Mouse (Mus musculus) kidney, adult 2 months (tissue): ENCODE data around the gene Hsd17b1. TPM values are rescaled to one million over a fixed set of nuclear protein-coding genes. Genes with fewer than 3 reads are reported as not detected.

Experiments used
- DNase-seq: peaks from one replicate; pipeline ENCODE4 v3.0.0; 2021
- H3K27ac ChIP-seq: fragments of 200-500 bp; 2 replicates; pipeline ENCODE4 v1.5.1; 2012; ENCODE audit warnings: low read depth, low read length, control low read depth, inconsistent platforms; ENCODE audit not compliant: insufficient read depth
- H3K27me3 ChIP-seq: fragments of 200-500 bp; replicated peaks from 2 replicates; pipeline ENCODE4 v1.6.1; 2012; ENCODE audit warnings: mild to moderate bottlenecking, moderate library complexity, low read length, inconsistent platforms; ENCODE audit not compliant: control insufficient read depth, insufficient read depth
- H3K36me3 ChIP-seq: fragments of 200-500 bp; 2 replicates; pipeline ENCODE4 v1.6.1; 2012; ENCODE audit warnings: mild to moderate bottlenecking, moderate library complexity, low read length, inconsistent platforms; ENCODE audit not compliant: control insufficient read depth, insufficient read depth
- H3K4me1 ChIP-seq: fragments of 200-500 bp; 2 replicates; pipeline ENCODE4 v1.6.1; 2011; ENCODE audit warnings: low read length; ENCODE audit not compliant: control insufficient read depth, insufficient read depth
- H3K4me3 ChIP-seq: fragments of 200-500 bp; 2 replicates; pipeline ENCODE4 v1.5.1; 2011; ENCODE audit warnings: mild to moderate bottlenecking, low read depth, low read length, control low read depth; ENCODE audit not compliant: insufficient read depth
- CTCF ChIP-seq: fragments of 200-500 bp; conservative IDR thresholded peaks from 2 replicates; pipeline ENCODE4 v1.5.1; 2011; ENCODE audit warnings: low read depth, mild to moderate bottlenecking, control low read depth, low read length, moderate library complexity, mixed read lengths; ENCODE audit not compliant: insufficient read depth, insufficient read length
- POLR2A ChIP-seq: fragments of 200-500 bp; IDR thresholded peaks from one replicate; pipeline ENCODE4 v1.6.1; 2011; ENCODE audit warnings: low read depth, low read length, control low read depth
- WGBS: fragments of 180-500 bp; shearing (Covaris S2); methylation state at CpG from one replicate; pipeline ENCODE4 v1.1.7; 2018; 5-methylcytosine and 5-hydroxymethylcytosine counted together
- polyA plus RNA-seq: library from polyadenylated mRNA; depleted of rRNA; stranded (reverse); fragments of >200 nt; gene quantifications from 2 replicates; pipeline ENCODE4 v1.2.3, GENCODE M21; 2012; rRNA removed

The Hsd17b1 gene
- polyA plus RNA-seq = 0.44 and 0.83 TPM in 2 replicates

DNA sequence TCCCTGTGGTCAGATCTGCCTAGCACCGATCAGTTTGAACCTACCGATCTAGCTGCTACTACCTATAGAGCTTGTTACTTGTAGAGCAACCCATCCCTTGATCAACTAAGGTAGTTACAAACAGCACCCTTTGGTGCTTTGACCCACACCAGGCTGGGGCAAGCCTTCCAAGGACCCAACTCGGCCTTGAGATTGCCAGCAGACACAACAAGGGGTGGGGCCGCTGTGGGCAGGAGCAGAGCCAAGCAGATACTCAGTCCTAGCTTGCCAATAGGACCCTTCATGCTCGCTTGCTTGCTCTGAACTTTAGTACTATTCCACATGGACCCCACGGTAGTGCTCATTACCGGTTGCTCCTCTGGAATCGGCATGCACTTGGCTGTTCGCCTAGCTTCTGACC, at the start of gene Hsd17b1:
Gene Hsd17b1 (plus strand): TSS at position 291 of the 400 bp plus-strand sequence.
- 75% methylated on average over 9 of the region's 9 CpGs for WGBS
- no peak for TF ChIP-seq POLR2A
- TF ChIP-seq CTCF = no peak
- Histone ChIP-seq H3K27ac (no peak within 1 kb of the TSS), H3K4me3 (no peak within 1 kb of the TSS), H3K27me3 (no peaks in the 10 kb centered on the region), H3K36me3 (no peaks in the 10 kb centered on the region), H3K4me1 (peaks cover 9% of the 10 kb centered on the region; the same call in 1 of the 2 replicates)
- no peak for DNase-seq

GRCm38 (mm10) chr11:101029320-101029719, 48.9 kb upstream of the Hsd17b1 start:
- Histone ChIP-seq H3K4me1 (no peaks in the 10 kb centered on the region), H3K4me3 (no peak overlapping the region), H3K27me3 (no peaks in the 10 kb centered on the region), H3K27ac (no peak overlapping the region), H3K36me3 (peaks cover 6% of the 10 kb centered on the region)
- no peak for DNase-seq
- no peak for TF ChIP-seq CTCF
- TF ChIP-seq POLR2A = no peak
- WGBS = 91% methylated on average over 8 of the region's 8 CpGs

- TF ChIP-seq POLR2A = no peak
- no peak for TF ChIP-seq CTCF
- no peak for DNase-seq
- 76% methylated on average over 10 of the region's 10 CpGs for WGBS
Observed at GRCm38 (mm10) chr11:101030136-101030807, 47.9 kb upstream of the Hsd17b1 start.

GRCm38 (mm10) chr11:101030808-101031156, 47.4 kb upstream of the Hsd17b1 start:
- Histone ChIP-seq H3K4me3 (no peak overlapping the region), H3K27ac (no peak overlapping the region), H3K27me3 (no peaks in the 10 kb centered on the region), H3K4me1 (no peaks in the 10 kb centered on the region), H3K36me3 (peaks cover 6% of the 10 kb centered on the region)
- DNase-seq = no peak
- TF ChIP-seq CTCF (no peak), POLR2A (no peak)
- WGBS = 77% methylated on average over 4 of the region's 4 CpGs

More at GRCm38 (mm10) chr11:101030136-101030807, 47.9 kb upstream of the Hsd17b1 start:
- no peaks in the 10 kb centered on the region for H3K27me3 ChIP-seq
- no peaks in the 10 kb centered on the region for H3K4me1 ChIP-seq
- no peak overlapping the region for H3K4me3 ChIP-seq
- H3K36me3 ChIP-seq = peaks cover 6% of the 10 kb centered on the region
- no peak overlapping the region for H3K27ac ChIP-seq

DNA sequence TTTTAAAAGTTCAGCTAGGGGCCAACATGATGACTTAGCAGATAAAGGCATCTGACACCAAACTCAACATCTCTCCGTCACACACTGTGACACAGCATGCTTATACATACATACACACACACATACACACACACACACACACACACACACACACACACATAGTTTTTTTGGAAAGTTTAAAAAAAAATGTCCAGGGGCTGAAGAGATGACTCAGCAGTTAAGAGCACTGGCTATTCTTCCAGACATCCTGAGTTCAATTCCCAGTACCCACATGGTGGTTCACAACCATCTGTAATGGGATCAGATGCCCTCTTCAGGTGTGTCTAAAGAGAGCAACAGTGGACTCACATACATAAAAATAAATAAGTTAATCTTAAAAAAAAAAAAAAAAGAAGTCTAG, 46.7 kb upstream of the Hsd17b1 start:
- no peaks in the 10 kb centered on the region for H3K27me3 ChIP-seq
- no peak for TF ChIP-seq CTCF
- TF ChIP-seq POLR2A = no peak
- H3K4me3 ChIP-seq = no peak overlapping the region
- no peak for DNase-seq
- no peaks in the 10 kb centered on the region for H3K4me1 ChIP-seq
- no peak overlapping the region for H3K27ac ChIP-seq
- H3K36me3 ChIP-seq = peaks cover 6% of the 10 kb centered on the region
- WGBS = 95% methylated on average over 1 of the region's 1 CpGs

DNA sequence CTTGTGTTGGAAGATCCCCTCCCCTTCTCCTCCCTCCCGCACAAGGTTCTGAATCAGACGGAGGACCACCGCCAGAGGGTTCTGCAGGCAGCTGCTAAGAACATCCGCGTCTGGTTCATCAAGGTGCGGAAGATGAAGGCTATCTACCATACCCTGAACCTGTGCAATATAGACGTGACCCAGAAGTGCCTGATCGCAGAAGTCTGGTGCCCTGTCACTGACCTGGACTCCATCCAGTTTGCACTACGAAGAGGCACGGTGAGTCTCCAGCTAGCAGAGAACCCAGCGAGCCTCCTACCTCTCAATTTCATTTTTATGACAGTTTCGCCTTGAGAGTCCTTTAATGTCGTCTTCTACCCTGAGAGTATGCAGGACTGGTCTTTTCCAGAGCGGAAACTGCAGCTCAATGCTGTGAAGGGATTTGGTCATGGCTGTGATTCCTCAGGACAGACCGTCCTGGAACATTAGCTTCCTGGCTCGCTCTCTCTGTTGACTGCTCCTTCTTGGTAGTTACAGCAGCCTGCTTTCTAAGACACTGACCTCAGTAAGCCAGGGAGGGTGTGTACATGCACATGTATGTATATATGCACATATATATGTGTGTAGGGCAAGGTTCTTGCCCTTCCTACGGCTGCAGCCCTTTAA, 44.2 kb upstream of the Hsd17b1 start:
- 96% methylated on average over 17 of the region's 17 CpGs for WGBS
- no peak overlapping the region for H3K27ac ChIP-seq
- no peaks in the 10 kb centered on the region for H3K27me3 ChIP-seq
- H3K36me3 ChIP-seq = peaks cover 5% of the 10 kb centered on the region
- no peaks in the 10 kb centered on the region for H3K4me1 ChIP-seq
- TF ChIP-seq POLR2A = no peak
- TF ChIP-seq CTCF = no peak
- no peak overlapping the region for H3K4me3 ChIP-seq
- no peak for DNase-seq

DNA sequence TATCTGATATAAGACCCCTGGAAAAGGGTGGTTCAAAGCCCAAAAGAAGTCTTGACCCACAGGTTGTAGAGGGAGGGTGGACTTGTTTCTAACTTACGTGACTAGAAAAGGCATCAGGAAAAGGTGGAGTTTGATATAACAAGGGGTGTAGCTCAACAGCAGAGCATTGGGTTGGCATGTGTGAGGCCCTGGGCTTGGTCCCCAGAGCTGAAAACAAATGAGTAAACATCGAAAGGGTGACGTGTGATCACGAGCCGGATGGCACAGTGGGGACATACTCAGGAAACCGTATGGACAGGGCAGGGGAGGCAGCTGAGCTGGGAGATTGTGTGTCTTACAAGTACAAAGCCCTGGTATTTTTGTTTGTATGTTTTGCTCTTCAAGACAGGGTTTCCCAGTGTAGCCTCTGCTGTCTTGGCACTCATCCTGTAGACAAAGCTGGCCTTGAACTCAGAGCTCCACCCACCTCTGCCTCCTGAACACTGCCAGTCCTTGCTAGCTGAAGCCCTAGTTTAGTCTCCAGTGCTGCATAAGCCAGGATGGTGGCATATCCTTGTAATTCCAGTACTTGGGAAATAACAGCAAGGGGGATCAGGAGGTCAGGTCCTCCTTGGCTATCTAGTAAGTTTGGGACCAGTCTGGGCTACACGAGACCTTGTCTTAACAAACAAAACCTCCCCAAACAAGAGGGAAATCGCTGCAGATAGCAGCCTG, 43.4 kb upstream of the Hsd17b1 start:
- H3K4me1 ChIP-seq = no peaks in the 10 kb centered on the region
- no peak for DNase-seq
- peaks cover 7% of the 10 kb centered on the region for H3K36me3 ChIP-seq
- WGBS = 83% methylated on average over 8 of the region's 8 CpGs
- H3K27ac ChIP-seq = no peak overlapping the region
- no peak overlapping the region for H3K4me3 ChIP-seq
- TF ChIP-seq CTCF (no peak), POLR2A (no peak)
- no peaks in the 10 kb centered on the region for H3K27me3 ChIP-seq
